Mouse (Mus musculus): ENCODE data around the gene Tbc1d19. TPM values are rescaled to one million over a fixed set of nuclear protein-coding genes. Genes with fewer than 3 reads are reported as not detected.

Gene Tbc1d19
- total and polyA plus RNA-seq, 3 experiments = not detected

DNA sequence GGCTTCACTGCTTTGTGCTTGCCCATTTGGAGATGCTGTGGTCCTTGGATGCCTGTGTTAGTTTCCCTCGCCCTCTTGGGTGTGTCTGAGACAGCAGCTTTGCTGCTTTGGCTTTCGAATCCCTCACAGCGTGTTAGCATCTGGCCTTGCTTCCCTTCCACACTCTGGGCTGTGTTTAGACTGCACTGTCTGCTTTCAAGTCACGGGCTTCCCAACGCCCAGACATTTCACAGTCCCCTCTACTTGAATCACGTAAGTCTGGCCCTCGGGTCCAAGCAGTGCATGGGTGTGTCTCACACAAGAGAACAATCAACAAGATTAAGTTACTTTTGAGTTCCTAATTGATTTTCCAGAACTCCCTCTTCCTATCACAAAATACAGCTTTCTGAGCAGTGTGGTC, 140.8 kb downstream of the Tbc1d19 start:
- no peak overlapping the region for H3K4me3 ChIP-seq (ENCODE audit: control insufficient read depth in 1 of 2, insufficient read depth in 1 of 2, low read depth in 2 of 2, low read length in 2 of 2)
- H3K27me3 ChIP-seq (ENCODE audit: control insufficient read depth in 1 of 2, insufficient read depth in 2 of 2, low read length in 2 of 2) = no peaks in the 10 kb centered on the region; a peak in 1 of 4 replicates
- no peak for DNase-seq (ENCODE audit: low read depth, low spot score)
- TF ChIP-seq CTCF (IDR thresholded peaks at IDR 0.05 in 2 of 3, conservative IDR thresholded peaks at IDR 0.05 in 1 of 3; ENCODE audit: control insufficient read depth in 1 of 3, insufficient read depth in 1 of 3, low read depth in 2 of 3, low read length in 3 of 3, poor library complexity in 1 of 3, severe bottlenecking in 1 of 3) (no peak), JUND (IDR thresholded peaks at IDR 0.05; ENCODE audit: low read depth, low read length) (no peak), RCOR1 (IDR thresholded peaks at IDR 0.05; ENCODE audit: low read depth, low read length) (no peak), ZKSCAN1 (IDR thresholded peaks at IDR 0.05; ENCODE audit: low read depth, low read length) (no peak), UBTF (IDR thresholded peaks at IDR 0.05; ENCODE audit: borderline replicate concordance, insufficient read depth, low read depth, low read length) (no peak)
- H3K4me1 ChIP-seq (ENCODE audit: control insufficient read depth in 1 of 2, insufficient read depth in 2 of 2, low read length in 2 of 2) = no peaks in the 10 kb centered on the region
- no peaks in the 10 kb centered on the region for H3K36me3 ChIP-seq (ENCODE audit: control insufficient read depth in 1 of 2, insufficient read depth in 2 of 2, low read length in 2 of 2)
- no peak overlapping the region for H3K9ac ChIP-seq (ENCODE audit: control insufficient read depth, low read depth, low read length, poor library complexity, severe bottlenecking)
- H3K27ac ChIP-seq (ENCODE audit: control insufficient read depth, low read depth, low read length) = no peak overlapping the region
- H3K79me2 ChIP-seq (ENCODE audit: control insufficient read depth, insufficient read depth, low read length, poor library complexity) = no peaks in the 10 kb centered on the region
- no peaks in the 10 kb centered on the region for H3K9me3 ChIP-seq (replicated peaks; ENCODE audit: insufficient read depth, low read length)

DNA sequence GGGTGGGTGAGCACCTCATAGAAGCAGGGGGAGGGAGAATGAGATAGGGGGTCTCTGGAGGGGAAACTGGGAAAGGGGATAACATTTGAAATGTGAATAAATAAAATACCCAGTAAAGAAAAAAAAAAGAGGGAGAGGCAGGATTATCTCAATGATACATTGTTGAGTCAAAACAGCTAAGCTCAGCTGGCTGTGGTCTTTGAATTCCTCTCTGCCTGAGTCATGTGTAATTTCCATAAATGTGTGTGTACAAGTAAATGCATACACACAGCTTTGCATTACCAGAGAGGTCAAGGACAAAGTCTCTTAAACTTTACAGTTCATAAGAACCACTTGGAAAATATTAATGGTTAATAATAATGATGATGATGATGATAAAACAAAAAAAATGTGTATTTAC, 143.8 kb downstream of the Tbc1d19 start:
- Histone ChIP-seq H3K9ac (ENCODE audit: control insufficient read depth, low read depth, low read length, poor library complexity, severe bottlenecking) (no peak overlapping the region), H3K4me1 (ENCODE audit: control insufficient read depth in 1 of 2, insufficient read depth in 2 of 2, low read length in 2 of 2) (no peaks in the 10 kb centered on the region), H3K36me3 (ENCODE audit: control insufficient read depth in 1 of 2, insufficient read depth in 2 of 2, low read length in 2 of 2) (no peaks in the 10 kb centered on the region), H3K27me3 (ENCODE audit: control insufficient read depth in 1 of 2, insufficient read depth in 2 of 2, low read length in 2 of 2) (no peaks in the 10 kb centered on the region; a peak in 1 of 4 replicates), H3K79me2 (ENCODE audit: control insufficient read depth, insufficient read depth, low read length, poor library complexity) (no peaks in the 10 kb centered on the region), H3K9me3 (replicated peaks; ENCODE audit: insufficient read depth, low read length) (no peaks in the 10 kb centered on the region), H3K27ac (ENCODE audit: control insufficient read depth, low read depth, low read length) (no peak overlapping the region), H3K4me3 (ENCODE audit: control insufficient read depth in 1 of 2, insufficient read depth in 1 of 2, low read depth in 2 of 2, low read length in 2 of 2) (no peak overlapping the region)
- TF ChIP-seq NRF1 (IDR thresholded peaks at IDR 0.05; ENCODE audit: insufficient read depth, low read depth, low read length, poor library complexity, severe bottlenecking) (no peak), CTCF (IDR thresholded peaks at IDR 0.05 in 2 of 3, conservative IDR thresholded peaks at IDR 0.05 in 1 of 3; ENCODE audit: control insufficient read depth in 1 of 3, insufficient read depth in 1 of 3, low read depth in 2 of 3, low read length in 3 of 3, poor library complexity in 1 of 3, severe bottlenecking in 1 of 3) (no peak), ELF1 (IDR thresholded peaks at IDR 0.05; ENCODE audit: low read depth, low read length) (no peak), SIN3A (IDR thresholded peaks at IDR 0.05; ENCODE audit: low read length) (no peak), CHD2 (IDR thresholded peaks at IDR 0.05; ENCODE audit: low read length) (no peak), ETS1 (IDR thresholded peaks at IDR 0.05; ENCODE audit: low read depth, low read length) (no peak), E2F4 (IDR thresholded peaks at IDR 0.05; ENCODE audit: borderline replicate concordance, low read depth, low read length) (no peak), ZKSCAN1 (IDR thresholded peaks at IDR 0.05; ENCODE audit: low read depth, low read length) (no peak), ZNF384 (IDR thresholded peaks at IDR 0.05; ENCODE audit: low read depth, low read length) (no peak), MYB (IDR thresholded peaks at IDR 0.05; ENCODE audit: low read depth, low read length) (no peak), POLR2AphosphoS5 (IDR thresholded peaks at IDR 0.05; ENCODE audit: borderline replicate concordance, low read depth, low read length) (no peak), RAD21 (IDR thresholded peaks at IDR 0.05; ENCODE audit: low read depth, low read length) (no peak), MEF2A (IDR thresholded peaks at IDR 0.05; ENCODE audit: extremely low read depth, insufficient replicate concordance, low read depth, low read length, poor library complexity, severe bottlenecking) (no peak), MAX (IDR thresholded peaks at IDR 0.05; ENCODE audit: low read length) (no peak), GABPA (IDR thresholded peaks at IDR 0.05; ENCODE audit: low read depth, low read length) (no peak), HCFC1 (IDR thresholded peaks at IDR 0.05; ENCODE audit: low read depth, low read length) (no peak)
- DNase-seq (ENCODE audit: low read depth, low spot score) = no peak

Other genes starting within 250 kb of the Tbc1d19 start
- not detected in 2 replicates for gene Cckar, start 101.9 kb upstream of the Tbc1d19 start, total RNA-seq (2012; rRNA removed)
- not detected for gene Cckar, start 101.9 kb upstream of the Tbc1d19 start, polyA plus RNA-seq (2012; ENCODE audit: insufficient read depth in 1 of 2, insufficient read length in 2 of 2, low read depth in 1 of 2, low replicate concordance in 2 of 2, missing spikeins in 1 of 2)
- gene Stim2, start 188.9 kb downstream of the Tbc1d19 start, total RNA-seq (2012; rRNA removed) = 11.7 and 14.5 TPM in 2 replicates
- 10 to 100 TPM in 1 of 2 experiments, not detected in 1; 18.6 TPM for gene Stim2, start 188.9 kb downstream of the Tbc1d19 start, polyA plus RNA-seq (2012; ENCODE audit: insufficient read depth in 1 of 2, insufficient read length in 2 of 2, low read depth in 1 of 2, low replicate concordance in 2 of 2, missing spikeins in 1 of 2)